Mouse (Mus musculus) ovary, adult 18-20 months (tissue): ENCODE results near the gene Pilra.

Experiments
- DNase-seq: peaks from one replicate; pipeline ENCODE4 v3.0.0; 2022; ENCODE audit warnings: low spot score, mixed read lengths

Gene Pilra

DNA sequence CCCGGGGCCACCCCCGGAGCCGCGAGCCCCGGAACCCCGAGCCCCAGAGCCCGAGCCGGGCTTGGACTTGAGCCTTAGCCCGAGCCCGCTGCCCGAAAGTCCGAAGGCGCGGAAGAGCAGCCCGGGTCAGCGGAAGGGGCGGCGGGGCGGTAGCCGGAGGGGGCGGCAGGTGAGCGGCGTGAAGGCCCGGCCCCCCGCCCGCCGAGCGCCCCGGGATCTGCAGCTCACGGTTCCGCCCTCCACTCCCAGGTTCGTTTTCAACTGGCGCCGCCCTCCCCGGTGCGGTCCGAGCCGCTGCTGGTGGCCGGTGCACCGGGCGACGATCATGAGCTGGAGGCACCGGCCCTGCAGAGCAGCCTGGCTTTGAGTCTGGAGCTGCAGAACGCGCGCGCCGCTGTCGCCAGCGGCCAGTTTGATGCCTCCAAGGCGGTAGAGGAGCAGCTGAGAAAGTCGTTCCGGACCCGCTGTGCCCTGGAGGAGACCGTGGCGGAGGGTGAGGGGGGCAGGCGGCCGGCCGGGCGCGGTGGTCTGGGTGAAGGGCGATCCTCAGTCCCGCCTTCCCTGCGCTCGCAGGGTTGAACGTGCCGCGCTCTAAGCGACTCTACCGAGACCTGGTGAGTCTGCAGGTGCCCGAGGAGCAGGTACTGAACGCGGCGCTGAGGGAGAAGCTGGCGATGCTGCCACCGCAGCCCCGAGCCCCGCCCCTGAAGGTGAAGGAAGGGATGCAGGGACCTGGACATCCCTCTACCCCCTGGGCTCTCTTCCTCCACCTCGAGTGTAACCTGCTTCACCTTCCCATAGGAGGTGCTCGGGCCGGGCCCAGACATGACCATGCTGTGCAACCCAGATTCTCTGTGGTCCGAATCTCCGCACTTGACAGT, 56.8 kb downstream of the Pilra start:
- no peak for DNase-seq

GRCm38 (mm10) chr5:137778635-137779034, 57.4 kb downstream of the Pilra start, which contains the start of gene Ppp1r35:
Gene Ppp1r35, plus strand, starts transcription at chr5:137778849.
- peak; percentile 93 for DNase-seq

DNA sequence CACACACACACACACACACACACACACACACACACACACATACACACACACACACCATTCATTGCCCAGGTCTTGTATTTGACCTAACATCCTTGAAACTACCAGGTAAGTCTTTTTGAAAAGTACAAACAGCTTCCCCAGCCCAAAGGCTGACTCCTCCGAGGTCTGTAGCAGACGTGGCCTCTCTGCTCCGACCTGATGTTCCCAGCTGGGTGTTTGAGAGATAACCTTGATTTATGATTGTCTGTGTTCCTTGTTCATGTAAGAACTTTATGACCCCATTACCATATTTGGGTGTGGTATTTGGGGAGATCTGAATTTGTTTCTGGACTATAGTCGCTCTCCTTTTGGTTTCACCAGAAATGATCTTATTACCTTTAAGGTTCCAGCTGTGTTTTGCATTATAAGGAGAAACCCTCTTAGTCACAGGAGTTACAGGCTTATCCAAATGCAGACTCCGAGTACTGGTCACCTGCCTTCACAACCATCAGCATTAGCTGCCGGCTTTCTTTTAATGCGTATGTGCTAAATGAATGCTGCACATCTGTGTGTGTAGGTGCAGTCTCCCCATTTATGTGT, 58.7 kb downstream of the Pilra start:
- no peak for DNase-seq

DNA sequence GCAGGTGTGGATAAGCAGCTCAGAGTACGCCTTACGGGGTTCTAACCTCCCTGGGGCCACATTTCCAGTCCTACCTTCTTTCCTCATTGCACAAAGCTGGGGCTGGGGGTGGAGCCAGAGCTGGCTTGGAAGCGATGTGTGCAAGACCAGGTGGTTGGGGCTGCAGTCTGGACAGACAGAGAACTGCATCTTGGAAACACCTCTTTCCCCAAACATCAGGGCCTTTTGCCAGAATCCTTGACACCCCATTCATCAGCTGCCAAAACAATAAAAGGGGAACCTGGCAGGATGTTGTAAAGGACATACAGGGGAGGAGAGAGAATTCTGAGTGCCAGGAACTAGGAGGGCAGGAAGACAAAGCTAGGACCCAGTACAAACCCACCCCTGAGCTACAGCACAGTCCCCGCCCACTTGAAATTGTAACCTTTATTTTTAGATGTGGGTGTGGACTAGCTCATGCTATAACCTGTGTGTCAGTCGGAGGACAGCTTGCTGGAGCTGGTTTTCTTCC, 59.6 kb downstream of the Pilra start:
- DNase-seq = no peak

GRCm38 (mm10) chr5:137775587-137776290, 60.3 kb downstream of the Pilra start:
- DNase-seq = no peak

DNA sequence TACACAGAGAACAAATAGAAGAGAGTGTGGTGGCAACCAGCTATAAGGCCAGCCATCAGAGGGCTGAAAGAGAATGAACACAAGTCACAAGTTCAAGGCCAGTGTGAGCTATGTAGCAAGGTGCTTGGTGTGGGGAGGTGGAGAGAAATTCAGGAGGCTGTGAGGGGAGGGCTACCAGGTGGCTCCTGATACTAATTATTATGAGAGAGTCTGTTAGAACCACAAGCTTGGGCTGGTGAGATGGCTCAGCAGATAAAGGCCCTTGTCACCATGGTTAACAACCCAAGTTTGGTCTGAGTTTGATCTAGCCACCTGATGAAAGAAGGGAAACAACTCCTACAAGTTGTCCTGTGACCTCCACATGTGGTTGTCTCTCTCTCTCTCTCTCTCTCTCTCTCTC, 63.3 kb downstream of the Pilra start:
- no peak for DNase-seq
